Mouse (Mus musculus): ENCODE results near the gene Schip1. TPM values are rescaled to one million over a fixed set of nuclear protein-coding genes. Genes with fewer than 3 reads are reported as not detected.
A peak's percentile ranks its signal among the peaks of the same experiment; 100 is the strongest.

Schip1 gene
- polyA plus RNA-seq, 1 experiment from 2014 or later = 129 TPM

DNA sequence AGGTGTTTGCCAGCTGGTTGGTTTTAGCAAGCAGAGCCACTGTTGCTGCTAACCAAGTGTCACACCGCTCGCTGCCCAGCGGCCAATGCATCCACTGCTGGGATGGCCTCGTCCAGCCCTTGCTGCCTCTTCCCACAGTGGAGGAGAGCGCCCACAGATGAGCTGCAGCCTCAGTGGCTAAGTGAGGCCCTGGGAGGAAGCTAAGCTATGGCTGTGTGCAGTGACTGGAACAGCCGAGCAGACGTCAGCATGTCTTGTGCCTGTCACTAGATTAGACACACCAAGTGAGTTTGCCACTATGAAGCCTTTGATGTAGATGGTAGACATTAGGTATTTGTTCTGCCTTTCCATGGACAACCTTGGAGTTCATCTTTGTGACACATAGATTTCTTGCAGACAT lies 480.2 kb downstream of the Schip1 start:
- 71% methylated on average over 7 of the region's 7 CpGs for WGBS
- H3K27me3 ChIP-seq = no peaks in the 10 kb centered on the region; the same call in 1 of the 2 replicates
- H3K4me1 ChIP-seq = peaks cover 27% of the 10 kb centered on the region
- no peak overlapping the region for H3K4me2 ChIP-seq
- H3K36me3 ChIP-seq (ENCODE audit: poor library complexity, severe bottlenecking) = no peaks in the 10 kb centered on the region
- peak; percentile 22; the same call in 1 of the 2 replicates for ATAC-seq
- H3K4me3 ChIP-seq = no peak overlapping the region
- H3K9ac ChIP-seq = no peak overlapping the region
- no peaks in the 10 kb centered on the region for H3K9me3 ChIP-seq (replicated peaks)
- no peak overlapping the region for H3K27ac ChIP-seq

DNA sequence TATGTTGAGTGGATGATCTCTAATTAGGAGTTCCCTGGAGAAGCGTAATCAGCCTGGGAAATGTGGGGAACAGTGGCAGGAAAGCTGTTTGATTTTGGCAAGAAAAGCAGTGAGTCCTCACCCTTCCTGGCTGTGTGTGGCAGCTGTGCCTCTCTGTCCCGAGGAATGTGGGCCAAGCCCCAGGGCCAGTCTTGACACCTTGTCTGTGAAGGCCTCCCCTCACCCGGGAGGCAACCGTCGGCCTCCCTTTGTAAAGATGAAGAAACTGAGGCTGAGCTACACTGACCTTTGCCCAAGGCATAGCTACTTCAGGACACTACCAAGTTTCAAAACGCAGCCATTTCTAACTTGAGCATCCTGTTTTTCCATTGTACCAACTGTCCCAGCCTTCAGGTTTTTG lies 481.3 kb downstream of the Schip1 start:
- no peaks in the 10 kb centered on the region for H3K36me3 ChIP-seq (ENCODE audit: poor library complexity, severe bottlenecking)
- no peak overlapping the region for H3K4me3 ChIP-seq
- no peaks in the 10 kb centered on the region; the same call in 1 of the 2 replicates for H3K27me3 ChIP-seq
- peak; percentile 34; the same call in 1 of the 2 replicates for ATAC-seq
- peaks cover 27% of the 10 kb centered on the region for H3K4me1 ChIP-seq
- H3K9me3 ChIP-seq (replicated peaks) = no peaks in the 10 kb centered on the region
- WGBS = 33% methylated on average over 6 of the region's 6 CpGs
- H3K27ac ChIP-seq = no peak overlapping the region
- no peak overlapping the region for H3K4me2 ChIP-seq
- no peak overlapping the region for H3K9ac ChIP-seq

DNA sequence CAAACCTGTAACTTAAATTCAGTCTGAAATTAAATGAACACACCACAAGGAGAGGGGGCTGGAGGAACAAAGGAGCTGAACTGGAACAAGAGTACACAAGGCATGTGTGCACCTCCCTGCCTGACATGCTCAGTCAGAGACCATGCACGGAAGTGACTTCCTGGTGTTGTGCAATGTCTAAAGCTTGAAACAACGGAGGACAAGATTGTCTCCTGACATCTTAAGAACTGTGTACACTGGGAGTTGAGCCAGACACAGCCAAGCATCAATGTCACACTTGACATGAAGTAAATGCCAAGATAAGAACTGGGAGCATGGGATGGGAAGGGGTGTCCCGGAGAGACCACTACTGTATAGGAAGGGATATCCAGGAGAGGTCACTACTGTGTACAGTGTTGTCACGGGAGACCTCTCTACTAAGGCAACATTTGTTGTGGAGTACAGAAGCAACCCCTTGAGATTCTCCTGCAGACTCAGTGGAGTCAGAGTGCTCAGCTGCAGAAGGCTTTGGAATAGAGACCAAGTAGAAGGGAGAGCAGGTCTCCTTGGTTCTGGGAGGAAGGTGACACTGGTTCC lies 490.6 kb downstream of the Schip1 start:
- no peaks in the 10 kb centered on the region for H3K9me3 ChIP-seq (replicated peaks)
- H3K36me3 ChIP-seq (ENCODE audit: poor library complexity, severe bottlenecking) = no peaks in the 10 kb centered on the region
- no peak for ATAC-seq
- no peaks in the 10 kb centered on the region for H3K27me3 ChIP-seq
- 86% methylated on average over 4 of the region's 4 CpGs for WGBS
- H3K27ac ChIP-seq = no peak overlapping the region
- no peak overlapping the region for H3K4me3 ChIP-seq
- no peak overlapping the region for H3K9ac ChIP-seq
- H3K4me1 ChIP-seq = no peaks in the 10 kb centered on the region
- no peak overlapping the region for H3K4me2 ChIP-seq

DNA sequence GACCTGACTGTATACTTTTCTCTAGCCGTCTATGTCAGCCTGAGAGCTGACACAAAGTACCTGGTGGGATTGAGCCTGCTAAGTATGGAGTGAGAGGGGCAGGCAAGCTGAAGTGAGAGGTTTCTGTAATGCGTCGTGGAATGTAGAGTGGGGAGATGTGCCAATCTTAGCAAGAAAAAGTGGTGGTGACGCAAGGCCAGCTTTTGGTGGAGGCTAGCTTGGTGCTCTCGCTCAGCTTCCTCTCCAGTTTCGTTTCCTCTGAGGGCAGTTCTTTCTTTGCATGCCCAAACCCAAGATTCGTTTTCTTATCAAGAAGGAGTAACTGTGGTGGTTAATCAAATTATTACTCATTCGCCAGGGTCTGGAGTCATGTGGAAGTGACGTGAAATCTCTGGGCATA lies 492.3 kb downstream of the Schip1 start:
- ATAC-seq = no peak
- no peaks in the 10 kb centered on the region for H3K36me3 ChIP-seq (ENCODE audit: poor library complexity, severe bottlenecking)
- no peaks in the 10 kb centered on the region for H3K9me3 ChIP-seq (replicated peaks)
- no peak overlapping the region for H3K4me2 ChIP-seq
- no peaks in the 10 kb centered on the region for H3K27me3 ChIP-seq
- no peak overlapping the region for H3K4me3 ChIP-seq
- no peak overlapping the region for H3K9ac ChIP-seq
- 93% methylated on average over 9 of the region's 9 CpGs for WGBS
- peaks cover 4% of the 10 kb centered on the region; the same call in 1 of the 2 replicates for H3K4me1 ChIP-seq
- no peak overlapping the region for H3K27ac ChIP-seq

DNA sequence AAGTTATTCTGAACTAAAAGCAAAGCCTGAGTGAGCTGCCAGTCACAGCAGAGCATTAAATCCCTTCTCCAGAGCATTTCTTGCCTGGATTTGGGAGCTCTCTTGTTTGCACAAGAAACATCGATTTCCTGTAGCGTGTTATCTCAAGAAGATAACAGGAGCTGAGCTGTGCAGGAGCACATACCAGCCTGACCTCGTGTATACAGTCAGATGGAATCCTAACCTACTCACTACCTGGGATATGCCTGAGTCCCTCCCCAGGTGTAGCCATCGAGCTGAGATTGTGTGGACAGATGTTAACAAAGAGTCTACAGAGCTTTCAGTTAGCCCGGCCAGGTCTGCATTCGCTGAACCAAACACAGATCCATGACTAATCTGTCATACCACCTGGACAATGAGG lies 494.1 kb downstream of the Schip1 start:
- no peak overlapping the region for H3K4me2 ChIP-seq
- H3K27me3 ChIP-seq = no peaks in the 10 kb centered on the region
- H3K27ac ChIP-seq = no peak overlapping the region
- 88% methylated on average over 6 of the region's 6 CpGs for WGBS
- H3K9me3 ChIP-seq (replicated peaks) = no peaks in the 10 kb centered on the region
- H3K4me1 ChIP-seq = peaks cover 10% of the 10 kb centered on the region
- ATAC-seq = no peak
- no peak overlapping the region for H3K9ac ChIP-seq
- no peak overlapping the region for H3K4me3 ChIP-seq
- no peaks in the 10 kb centered on the region for H3K36me3 ChIP-seq (ENCODE audit: poor library complexity, severe bottlenecking)

DNA sequence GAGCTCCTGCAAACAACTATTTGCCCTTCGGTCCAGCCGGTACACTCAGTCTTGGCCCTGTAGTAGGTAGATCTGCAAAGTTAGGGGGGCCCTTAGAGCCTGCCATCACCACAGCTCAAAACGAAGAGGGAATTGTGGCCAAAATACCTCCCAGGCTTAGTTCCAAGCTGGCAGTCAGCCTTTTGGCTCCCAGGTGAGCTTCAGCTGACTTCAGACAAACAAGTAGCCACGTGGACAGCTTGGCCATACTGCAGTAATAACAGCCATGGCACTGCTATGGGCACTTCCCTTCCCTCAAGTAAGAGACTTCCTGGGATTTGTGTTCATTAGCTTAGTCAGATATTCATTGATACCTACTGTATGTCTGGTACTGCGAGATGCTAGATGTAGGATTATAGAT lies 495.5 kb downstream of the Schip1 start:
- no peak overlapping the region for H3K4me3 ChIP-seq
- H3K27me3 ChIP-seq = no peaks in the 10 kb centered on the region
- peaks cover 22% of the 10 kb centered on the region for H3K4me1 ChIP-seq
- H3K27ac ChIP-seq = no peak overlapping the region
- H3K9me3 ChIP-seq (replicated peaks) = no peaks in the 10 kb centered on the region
- H3K4me2 ChIP-seq = no peak overlapping the region
- ATAC-seq = no peak
- no peaks in the 10 kb centered on the region for H3K36me3 ChIP-seq (ENCODE audit: poor library complexity, severe bottlenecking)
- WGBS = 80% methylated on average over 5 of the region's 5 CpGs
- H3K9ac ChIP-seq = no peak overlapping the region

DNA sequence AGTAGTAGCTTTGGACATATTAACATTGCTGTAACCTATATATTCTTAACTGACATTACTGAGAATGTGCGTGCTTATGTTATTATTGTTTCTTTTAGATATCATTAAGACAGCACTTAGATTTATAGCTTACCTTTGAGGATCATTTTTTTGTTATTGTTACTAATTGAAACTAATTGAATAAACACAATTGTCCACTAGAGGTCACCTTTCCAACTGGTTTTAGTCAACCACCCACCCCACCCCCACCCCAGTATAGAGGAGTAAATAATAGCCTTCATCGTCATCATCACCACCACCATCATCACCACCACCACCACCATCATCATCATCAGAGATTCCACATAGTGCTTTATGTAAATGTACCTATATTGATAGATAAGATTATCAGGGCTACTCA lies 498.2 kb downstream of the Schip1 start:
- no peaks in the 10 kb centered on the region for H3K27me3 ChIP-seq
- WGBS = 74% methylated on average over 2 of the region's 2 CpGs
- H3K9ac ChIP-seq = no peak overlapping the region
- no peaks in the 10 kb centered on the region for H3K9me3 ChIP-seq (replicated peaks)
- peaks cover 28% of the 10 kb centered on the region for H3K4me1 ChIP-seq
- H3K4me3 ChIP-seq = no peak overlapping the region
- H3K27ac ChIP-seq = no peak overlapping the region
- H3K4me2 ChIP-seq = no peak overlapping the region
- no peak for ATAC-seq
- H3K36me3 ChIP-seq (ENCODE audit: poor library complexity, severe bottlenecking) = no peaks in the 10 kb centered on the region

DNA sequence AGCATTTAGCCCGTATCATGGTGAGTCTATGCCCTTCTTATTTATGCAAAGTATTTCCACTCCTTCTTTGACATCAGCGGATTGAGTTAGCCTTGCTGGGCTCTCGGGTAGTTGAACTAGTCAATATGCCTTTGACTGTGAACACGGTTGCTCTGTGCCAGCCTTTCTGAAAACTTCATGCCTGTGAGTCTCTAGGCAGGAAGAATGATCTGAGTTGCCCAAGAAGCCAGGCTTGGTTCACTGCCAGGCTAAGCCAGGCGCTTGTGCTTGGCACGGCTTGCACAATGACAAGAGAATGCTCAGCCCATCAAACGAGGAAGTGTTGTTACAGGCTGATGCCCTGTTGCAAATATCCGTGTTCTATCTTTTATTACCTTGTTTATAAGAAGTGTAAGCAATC lies 499.3 kb downstream of the Schip1 start:
- ATAC-seq = peak; percentile 59; the same call in 1 of the 2 replicates
- H3K4me1 ChIP-seq = peaks cover 28% of the 10 kb centered on the region
- whole genome bisulfite sequencing = 45% methylated on average over 8 of the region's 8 CpGs
- H3K27ac ChIP-seq = no peak overlapping the region
- H3K4me2 ChIP-seq = no peak overlapping the region
- no peaks in the 10 kb centered on the region for H3K27me3 ChIP-seq
- H3K9ac ChIP-seq = no peak overlapping the region
- no peaks in the 10 kb centered on the region for H3K9me3 ChIP-seq (replicated peaks)
- H3K4me3 ChIP-seq = no peak overlapping the region
- H3K36me3 ChIP-seq (ENCODE audit: poor library complexity, severe bottlenecking) = no peaks in the 10 kb centered on the region

DNA sequence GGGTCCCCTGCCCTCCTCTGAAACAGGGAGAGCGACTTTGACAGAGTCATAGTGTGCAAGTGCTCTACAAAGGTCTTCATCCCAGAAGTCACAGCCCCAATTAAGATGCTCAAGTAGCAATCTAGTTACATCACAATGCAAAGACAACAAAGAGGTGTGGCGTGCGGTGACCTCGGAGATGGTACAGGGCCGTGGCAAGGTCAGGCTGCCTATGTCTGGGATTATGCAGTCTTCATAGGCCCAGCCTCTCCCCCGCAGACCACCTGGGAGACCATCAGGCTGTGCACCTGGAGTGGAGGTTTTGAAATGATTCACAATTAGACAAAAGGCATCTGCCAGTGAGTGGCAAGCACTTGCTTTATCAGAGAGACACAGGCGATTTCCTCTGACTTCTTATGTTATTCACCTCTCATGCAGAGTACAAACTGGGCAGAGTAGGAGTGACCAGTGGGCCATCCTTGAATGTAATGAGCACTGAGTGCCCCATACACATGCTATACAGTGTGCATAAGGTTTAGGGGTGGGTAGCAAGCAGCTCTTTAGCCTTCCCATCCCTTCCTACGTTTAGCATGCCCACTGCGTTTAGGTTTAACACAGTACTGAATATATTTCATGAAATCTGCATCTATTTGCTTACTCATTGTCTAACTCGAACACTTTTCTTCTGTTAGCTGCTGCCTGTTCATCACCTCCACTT lies 500.5 kb downstream of the Schip1 start:
- no peak overlapping the region for H3K4me3 ChIP-seq
- H3K9me3 ChIP-seq (replicated peaks) = no peaks in the 10 kb centered on the region
- H3K27me3 ChIP-seq = no peaks in the 10 kb centered on the region
- WGBS = 52% methylated on average over 10 of the region's 10 CpGs
- H3K27ac ChIP-seq = no peak overlapping the region
- H3K9ac ChIP-seq = no peak overlapping the region; the same call in 1 of the 2 replicates
- H3K4me2 ChIP-seq = no peak overlapping the region
- no peaks in the 10 kb centered on the region for H3K36me3 ChIP-seq (ENCODE audit: poor library complexity, severe bottlenecking)
- ATAC-seq = 0 out of 2 replicates have a peak, but pooled peaks have one; percentile 33
- peaks cover 28% of the 10 kb centered on the region for H3K4me1 ChIP-seq

DNA sequence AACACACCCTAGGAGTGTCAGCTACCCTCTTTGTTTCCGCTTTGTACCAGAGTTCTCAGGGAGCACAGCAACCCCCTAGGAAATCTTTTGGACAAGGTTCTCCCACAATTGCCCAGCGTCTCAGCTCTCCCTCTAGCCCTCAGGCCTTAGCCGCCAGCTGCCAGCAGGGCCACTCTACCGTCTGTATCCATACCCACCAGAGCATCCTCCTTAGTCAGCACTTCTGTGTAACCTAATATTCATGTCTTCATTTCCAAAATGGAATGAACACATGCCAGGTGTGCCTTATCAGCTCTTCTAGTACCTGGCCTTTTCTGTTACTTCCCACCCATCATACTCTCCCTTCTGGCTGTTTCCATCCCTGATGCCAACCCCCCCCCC lies 501.1 kb downstream of the Schip1 start:
- Histone ChIP-seq H3K9ac (no peak overlapping the region), H3K4me2 (no peak overlapping the region), H3K4me1 (peaks cover 28% of the 10 kb centered on the region), H3K4me3 (no peak overlapping the region), H3K36me3 (ENCODE audit: poor library complexity, severe bottlenecking) (no peaks in the 10 kb centered on the region), H3K27me3 (no peaks in the 10 kb centered on the region), H3K27ac (no peak overlapping the region), H3K9me3 (replicated peaks) (no peaks in the 10 kb centered on the region)
- no peak; the same call in 1 of the 2 replicates for ATAC-seq
- 49% methylated on average over 4 of the region's 4 CpGs for WGBS

DNA sequence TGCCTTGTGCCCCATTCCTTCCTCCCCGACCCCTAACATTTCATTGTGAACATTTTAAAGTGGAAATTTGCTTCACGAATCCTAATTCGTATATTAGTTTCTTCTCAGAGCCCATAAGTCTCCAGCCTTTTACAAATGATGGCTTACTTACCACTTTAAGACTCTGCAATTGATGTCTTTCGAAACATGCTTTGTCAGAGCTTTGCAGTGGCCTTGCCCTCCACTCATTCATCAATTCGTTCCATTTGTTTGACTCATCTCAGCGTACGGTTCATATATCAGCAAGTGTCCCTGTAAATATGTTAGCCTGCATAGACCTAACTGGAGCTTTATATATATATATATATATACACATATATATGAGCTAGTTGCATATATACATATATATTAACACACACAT lies 503.0 kb downstream of the Schip1 start:
- Histone ChIP-seq H3K4me1 (peaks cover 33% of the 10 kb centered on the region), H3K9ac (no peak overlapping the region), H3K4me3 (no peak overlapping the region), H3K9me3 (replicated peaks) (no peaks in the 10 kb centered on the region), H3K4me2 (no peak overlapping the region), H3K36me3 (ENCODE audit: poor library complexity, severe bottlenecking) (no peaks in the 10 kb centered on the region), H3K27ac (no peak overlapping the region), H3K27me3 (no peaks in the 10 kb centered on the region)
- ATAC-seq = no peak
- WGBS = 91% methylated on average over 7 of the region's 7 CpGs

DNA sequence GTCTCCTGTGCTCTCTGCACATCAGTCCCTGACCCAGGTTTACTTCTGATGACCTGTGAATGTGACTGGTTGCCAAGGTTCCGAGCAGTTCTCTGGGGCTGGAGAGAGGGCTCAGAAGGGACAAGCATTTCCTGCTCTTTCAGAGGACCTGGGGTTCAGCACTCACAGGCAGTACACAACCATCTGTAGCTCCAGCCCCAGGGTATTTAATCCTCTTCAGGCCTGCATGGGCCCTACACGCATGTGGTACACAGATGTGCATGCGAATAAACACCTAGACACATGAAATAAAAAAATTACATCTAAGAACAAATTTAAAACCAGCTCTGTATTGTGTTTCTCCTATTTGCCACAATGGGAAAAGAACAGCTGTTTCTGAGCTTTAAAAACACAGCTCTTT lies 503.5 kb downstream of the Schip1 start:
- H3K4me3 ChIP-seq = no peak overlapping the region
- no peak overlapping the region for H3K9ac ChIP-seq
- H3K9me3 ChIP-seq (replicated peaks) = no peaks in the 10 kb centered on the region
- H3K27ac ChIP-seq = no peak overlapping the region
- H3K27me3 ChIP-seq = no peaks in the 10 kb centered on the region
- ATAC-seq = no peak
- peaks cover 34% of the 10 kb centered on the region for H3K4me1 ChIP-seq
- H3K36me3 ChIP-seq (ENCODE audit: poor library complexity, severe bottlenecking) = no peaks in the 10 kb centered on the region
- no peak overlapping the region for H3K4me2 ChIP-seq
- WGBS = 86% methylated on average over 3 of the region's 3 CpGs

DNA sequence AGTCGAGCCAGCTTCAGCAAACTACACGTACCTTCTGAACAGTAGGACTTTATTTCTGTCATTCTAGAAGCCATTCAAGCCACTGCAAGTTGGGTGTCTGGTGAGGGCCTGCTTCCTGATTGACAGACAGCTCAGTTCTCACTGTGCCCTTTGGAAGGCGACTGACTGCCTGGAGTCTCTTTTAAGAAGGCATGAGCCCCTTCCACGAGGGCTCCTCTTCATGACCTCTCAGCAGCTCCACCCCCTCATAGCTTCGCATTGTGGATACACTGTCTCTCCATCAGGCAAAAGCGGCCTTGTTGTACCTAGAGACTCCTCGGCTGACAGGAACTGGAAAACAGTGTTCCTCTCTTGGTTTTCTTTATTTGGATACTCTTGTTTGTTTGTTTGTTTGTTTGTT lies 504.1 kb downstream of the Schip1 start:
- Histone ChIP-seq H3K4me2 (no peak overlapping the region), H3K9ac (no peak overlapping the region), H3K4me1 (peaks cover 35% of the 10 kb centered on the region), H3K36me3 (ENCODE audit: poor library complexity, severe bottlenecking) (no peaks in the 10 kb centered on the region), H3K9me3 (replicated peaks) (no peaks in the 10 kb centered on the region), H3K4me3 (no peak overlapping the region), H3K27ac (no peak overlapping the region), H3K27me3 (no peaks in the 10 kb centered on the region)
- 45% methylated on average over 7 of the region's 7 CpGs for WGBS
- no peak for ATAC-seq

Data from forebrain, embryonic 13.5 days (tissue).